Mouse (Mus musculus) T-helper 1 cell (primary cell): ENCODE results near the gene Plek2.

Experiments
- in situ Hi-C: fragments of 300-600 bp; cut with MboI, MseI; formaldehyde crosslinking; loops from one replicate; pipeline ENCODE4 v1.15.1; 2025; ENCODE audit warnings: high pct_unique_total_duplicates

The Plek2 gene

GRCm38 (mm10) chr12:78911707-78912417 lies 5.1 kb upstream of the Plek2 start:
- in situ Hi-C loops = loop anchor here (5.0 kb wide), 1 partner anchor 190 kb away; no protein-coding TSS in a partner anchor

GRCm38 (mm10) chr12:78910684-78911461 lies 4.1 kb upstream of the Plek2 start:
- in situ Hi-C loops = loop anchor here (5.0 kb wide), 1 partner anchor 191 kb away; no protein-coding TSS in a partner anchor

GRCm38 (mm10) chr12:78908081-78908605 lies 1.4 kb upstream of the Plek2 start:
- in situ Hi-C loops = no loop called here

GRCm38 (mm10) chr12:78904499-78904898 lies 2.3 kb downstream of the Plek2 start:
- in situ Hi-C loops = no loop called here

- in situ Hi-C loops = no loop called here
Observed at GRCm38 (mm10) chr12:78903313-78903712, 3.5 kb downstream of the Plek2 start.

- in situ Hi-C loops = no loop called here
Observed at GRCm38 (mm10) chr12:78901467-78901866, 5.3 kb downstream of the Plek2 start.

- in situ Hi-C loops = no loop called here
Observed at GRCm38 (mm10) chr12:78897861-78898260, 8.9 kb downstream of the Plek2 start.

- in situ Hi-C loops = no loop called here
Observed at GRCm38 (mm10) chr12:78891149-78891548, 15.6 kb downstream of the Plek2 start.

- in situ Hi-C loops = no loop called here
Observed at GRCm38 (mm10) chr12:78890062-78890461, 16.7 kb downstream of the Plek2 start.

- in situ Hi-C loops = no loop called here
Observed at GRCm38 (mm10) chr12:78874581-78874980, 32.2 kb downstream of the Plek2 start.

GRCm38 (mm10) chr12:78868115-78868514 lies 38.6 kb downstream of the Plek2 start:
- in situ Hi-C loops = no loop called here

GRCm38 (mm10) chr12:78865434-78865833 lies 41.3 kb downstream of the Plek2 start:
- in situ Hi-C loops = no loop called here

GRCm38 (mm10) chr12:78862254-78862730 lies 44.5 kb downstream of the Plek2 start:
- in situ Hi-C loops = no loop called here

GRCm38 (mm10) chr12:78861496-78862253 lies 45.1 kb downstream of the Plek2 start, which contains the start of the genes Atp6v1d and Eif2s1:
Atp6v1d (minus strand) TSS chr12:78861638.
Eif2s1 (plus strand) TSS chr12:78861819.
- in situ Hi-C loops = no loop called here

GRCm38 (mm10) chr12:78860921-78861495 lies 45.8 kb downstream of the Plek2 start:
- in situ Hi-C loops = no loop called here

GRCm38 (mm10) chr12:78848246-78848645 lies 58.5 kb downstream of the Plek2 start:
- in situ Hi-C loops = no loop called here

GRCm38 (mm10) chr12:78842429-78842828 lies 64.3 kb downstream of the Plek2 start:
- in situ Hi-C loops = no loop called here

- in situ Hi-C loops = no loop called here
Observed at GRCm38 (mm10) chr12:78839906-78840305, 66.9 kb downstream of the Plek2 start.
